Mouse (Mus musculus) right cerebral cortex, postnatal 14 days (tissue): ENCODE measurements at regions not wholly inside any gene's neighbourhood (a gene's known extent, or its start where the extent isn't known, plus 50 kb on each side); places are given as distances from the start of the nearest gene placed in this dataset.
"Not testable (repeated sequence)": the region's sequence is repeated elsewhere in the genome, so short reads cannot be mapped to it uniquely, and the experiment has no call there.

Experiments used
- DNase-seq: peaks from one replicate; pipeline ENCODE4 v3.0.0; 2022

DNA sequence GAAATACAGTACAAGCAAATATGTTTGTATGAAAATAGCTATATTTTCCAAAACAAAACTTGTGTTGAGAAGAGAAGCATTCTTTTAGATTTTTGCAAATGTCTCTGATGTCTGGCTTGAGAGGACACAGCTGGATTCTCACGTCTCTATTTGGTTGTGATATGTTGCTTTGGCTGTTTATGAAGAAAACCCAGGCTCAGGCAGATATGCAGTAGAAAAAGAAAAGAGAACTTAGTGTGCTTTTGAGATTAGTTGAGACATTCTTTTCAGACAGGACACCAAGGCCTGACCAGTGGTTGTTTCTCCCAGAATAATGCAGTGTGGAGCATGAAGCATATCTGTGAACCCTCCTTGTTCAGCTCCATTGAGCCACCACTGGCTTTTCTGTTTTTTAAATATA is 178.8 kb upstream of the Mamld1 start:
- DNase-seq: no peak

- no peak for DNase-seq
Observed at GRCm38 (mm10) chrX:70881326-70881725, 168.7 kb upstream of the Mamld1 start.

- no peak for DNase-seq
Observed at GRCm38 (mm10) chrX:70883461-70883860, 166.6 kb upstream of the Mamld1 start.

DNA sequence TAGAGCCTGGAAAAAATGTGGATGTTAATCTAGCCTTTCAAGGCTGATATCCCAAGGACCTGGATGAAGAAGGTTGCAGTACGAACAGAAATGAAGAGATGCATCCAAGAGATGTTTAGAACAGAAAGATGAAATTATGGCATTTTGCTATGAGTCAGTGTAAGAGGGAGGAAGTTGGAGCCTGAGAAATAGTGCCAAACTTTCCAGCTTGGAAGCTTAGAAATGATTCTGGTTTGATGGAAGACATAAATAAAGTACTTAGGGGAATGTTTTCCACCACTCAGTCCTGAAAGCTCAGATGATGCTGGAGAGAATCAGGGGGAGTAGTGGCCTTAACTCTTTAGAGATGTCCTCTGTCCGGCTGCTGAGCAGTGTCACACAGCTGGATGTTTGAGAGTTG is 155.5 kb upstream of the Mamld1 start:
- no peak for DNase-seq

GRCm38 (mm10) chrX:70895554-70895953 is 154.5 kb upstream of the Mamld1 start:
- DNase-seq: no peak

DNA sequence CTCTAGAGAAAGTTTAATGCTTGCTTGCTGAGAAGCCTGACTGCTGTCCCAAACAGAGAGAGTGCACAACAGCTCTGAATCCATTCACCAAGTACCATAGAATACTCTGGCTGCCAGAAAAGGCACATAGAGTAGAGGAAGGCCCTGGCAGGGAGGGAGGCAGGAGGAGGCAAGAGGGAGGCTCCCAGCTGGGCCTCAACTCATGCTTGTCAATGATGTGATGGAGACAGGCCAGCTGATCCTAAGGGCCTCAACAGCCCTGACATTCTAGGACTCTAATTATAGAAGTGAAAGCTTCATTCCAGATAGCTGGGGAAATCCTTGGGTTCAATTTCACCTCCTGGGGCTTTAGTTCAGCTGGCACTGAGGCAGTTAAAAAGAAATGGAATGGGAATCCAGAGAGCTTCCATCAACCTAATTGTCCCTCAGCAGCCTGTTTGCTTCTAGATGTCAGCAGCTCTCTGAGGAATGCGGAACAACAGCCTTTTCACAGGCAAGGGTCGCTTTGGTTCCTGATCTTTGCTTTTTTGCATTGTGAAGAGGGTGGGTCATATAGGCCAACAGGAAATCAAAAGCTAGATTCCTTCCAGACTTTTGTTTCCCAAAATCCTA is 152.8 kb upstream of the Mamld1 start:
- no peak for DNase-seq

- DNase-seq: not testable (repeated sequence)
Observed at GRCm38 (mm10) chrX:70898836-70899235, 151.2 kb upstream of the Mamld1 start.

- DNase-seq: no peak
Observed at GRCm38 (mm10) chrX:70899720-70900479, 150.2 kb upstream of the Mamld1 start.

DNA sequence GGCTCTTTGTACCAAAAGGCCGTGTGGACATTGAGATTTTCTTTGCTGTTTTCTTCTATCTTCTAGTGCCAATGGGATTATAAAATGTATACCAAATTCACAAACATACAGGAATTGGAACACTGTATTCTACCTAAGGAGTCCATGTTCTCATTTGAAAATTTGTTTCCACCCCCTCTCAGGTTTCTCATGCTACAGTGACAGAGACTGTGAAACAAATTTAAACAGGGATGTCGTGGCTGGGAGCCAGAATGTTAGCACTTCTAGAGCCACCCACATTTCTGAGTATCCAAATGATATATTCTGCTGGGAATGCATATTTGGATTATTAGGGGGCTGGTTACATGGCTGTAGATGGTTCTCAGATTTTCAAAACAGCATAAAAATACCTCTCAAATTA is 124.4 kb upstream of the Mamld1 start:
- DNase-seq: peak; percentile 15

GRCm38 (mm10) chrX:70931944-70932343 is 118.1 kb upstream of the Mamld1 start:
- DNase-seq: no peak

DNA sequence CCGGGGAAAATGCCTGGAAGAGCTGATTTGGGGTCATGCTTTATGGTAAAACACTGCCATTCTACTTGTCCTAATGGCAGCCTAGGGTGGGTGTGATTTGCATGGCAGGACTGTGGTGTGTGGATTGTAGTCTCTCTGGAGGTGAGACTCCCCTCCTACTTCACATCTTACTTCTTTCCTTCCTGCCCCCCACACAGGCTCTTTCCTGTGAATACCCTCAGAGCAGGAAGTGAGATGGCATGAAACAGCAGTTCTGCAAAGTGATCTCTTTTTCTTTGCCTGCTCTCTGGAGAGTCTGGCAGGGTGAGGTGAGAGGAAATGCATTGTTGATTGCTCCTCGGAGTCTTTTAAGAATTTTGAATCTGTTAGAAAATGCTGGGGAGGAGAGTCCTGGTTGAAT is 104.7 kb upstream of the Mamld1 start:
- no peak for DNase-seq

DNA sequence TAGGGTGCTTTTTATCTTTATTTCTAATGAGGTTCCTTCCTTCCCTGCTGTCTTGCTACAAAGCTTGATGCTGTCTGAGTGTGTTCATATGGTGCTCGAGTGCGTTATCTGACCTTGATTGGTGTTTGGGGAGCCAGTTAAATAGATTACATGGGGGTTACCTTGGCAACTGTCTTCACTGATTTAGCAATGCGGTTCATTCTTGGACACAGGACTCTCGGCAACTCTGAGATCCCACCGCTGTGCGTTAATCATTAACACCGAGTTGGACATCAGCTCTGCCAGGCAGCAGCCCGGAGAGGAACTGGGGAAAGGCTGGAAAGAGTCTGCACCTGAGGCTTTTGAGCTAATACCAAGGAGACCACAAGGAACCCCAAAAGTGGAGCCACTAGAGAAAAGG is 104.0 kb upstream of the Mamld1 start:
- no peak for DNase-seq

DNA sequence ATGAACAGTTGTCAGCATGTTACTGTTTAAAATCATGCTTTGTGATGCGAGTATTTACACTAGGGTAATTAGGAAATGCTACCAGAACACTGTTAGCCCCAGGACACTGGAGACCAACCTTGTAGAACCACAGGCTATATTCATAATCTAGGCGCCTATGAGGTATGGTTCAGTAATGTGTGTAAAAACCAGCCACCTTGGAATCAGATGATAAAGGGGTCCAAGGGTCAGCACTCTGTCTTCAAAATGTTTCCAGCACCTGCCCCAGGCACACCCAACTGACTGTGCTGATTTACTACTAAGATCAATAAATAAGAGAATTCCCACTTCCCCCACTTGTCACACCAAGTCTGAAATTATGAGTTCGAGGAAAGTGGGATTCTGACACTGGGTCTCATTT is 100.8 kb upstream of the Mamld1 start:
- no peak for DNase-seq

GRCm38 (mm10) chrX:70953022-70953421 is 97.0 kb upstream of the Mamld1 start:
- DNase-seq: no peak
